Mouse (Mus musculus) embryonic facial prominence, embryonic 13.5 days (tissue): ENCODE data around the gene Txlng. TPM values are rescaled to one million over a fixed set of nuclear protein-coding genes. Genes with fewer than 3 reads are reported as not detected.

Experiments used
- ATAC-seq: fragments of 200-750 bp; cut with Nextera tagmentation; 2 replicates; pipeline ENCODE4 v1.8.0; 2017; ENCODE audit warnings: low read depth; ENCODE audit not compliant: insufficient number of reproducible peaks, insufficient read depth, low FRiP score, low TSS enrichment
- H3K27ac ChIP-seq: fragments of 300-500 bp; sonication (generic); 2 replicates; pipeline ENCODE4 v1.5.1; 2015; ENCODE audit warnings: moderate library complexity, mild to moderate bottlenecking, inconsistent platforms
- H3K27me3 ChIP-seq: fragments of 300-500 bp; sonication (generic); 2 replicates; pipeline ENCODE4 v1.6.1; 2015; ENCODE audit warnings: mild to moderate bottlenecking, inconsistent platforms
- H3K36me3 ChIP-seq: fragments of 300-500 bp; sonication (generic); 2 replicates; pipeline ENCODE4 v1.6.1; 2015; ENCODE audit warnings: mild to moderate bottlenecking, inconsistent platforms
- H3K4me1 ChIP-seq: fragments of 300-500 bp; sonication (generic); 2 replicates; pipeline ENCODE4 v1.6.1; 2015; ENCODE audit warnings: inconsistent platforms
- H3K4me2 ChIP-seq: fragments of 300-500 bp; sonication (generic); 2 replicates; pipeline ENCODE4 v1.6.1; 2015; ENCODE audit warnings: moderate library complexity, mild to moderate bottlenecking, inconsistent platforms
- H3K4me3 ChIP-seq: fragments of 300-500 bp; sonication (generic); 2 replicates; pipeline ENCODE4 v1.5.1; 2015; ENCODE audit warnings: mild to moderate bottlenecking, inconsistent platforms
- H3K9ac ChIP-seq: fragments of 300-500 bp; sonication (generic); 2 replicates; pipeline ENCODE4 v1.6.1; 2015; ENCODE audit warnings: mild to moderate bottlenecking, inconsistent platforms
- H3K9me3 ChIP-seq: fragments of 300-500 bp; sonication (generic); 2 replicates; pipeline ENCODE4 v1.6.1; 2016; ENCODE audit warnings: inconsistent platforms
- WGBS: fragments of 180-500 bp; shearing (Covaris S2); methylation state at CpG from one replicate; pipeline ENCODE4 v1.1.7; 2015; ENCODE audit warnings: mixed read lengths; 5-methylcytosine and 5-hydroxymethylcytosine counted together
- polyA plus RNA-seq: library from polyadenylated mRNA; unstranded; fragments of >200 nt; fragmentation: Nextera tagmentation; extraction: Ambion mirVana; gene quantifications from 2 replicates; pipeline ENCODE4 v1.2.1, GENCODE M21; 2015

Gene Txlng
- polyA plus RNA-seq: 16.7 and 19.5 TPM in 2 replicates

GRCm38 (mm10) chrX:162829203-162829708 is at the start of gene Txlng:
TSS of gene Txlng (minus strand) at chrX:162829454.
- H3K9me3 ChIP-seq: no peaks in the 10 kb centered on the region
- H3K4me3 ChIP-seq: peak within 1 kb of the TSS; percentile 55
- ATAC-seq: peak; percentile 98
- H3K36me3 ChIP-seq: no peaks in the 10 kb centered on the region
- peak within 1 kb of the TSS; percentile 80 for H3K4me2 ChIP-seq
- H3K9ac ChIP-seq: peak within 1 kb of the TSS; percentile 67
- no peaks in the 10 kb centered on the region for H3K4me1 ChIP-seq
- peaks cover 3% of the 10 kb centered on the region; the same call in 1 of the 2 replicates for H3K27me3 ChIP-seq
- no peak within 1 kb of the TSS for H3K27ac ChIP-seq
- WGBS: 27% methylated on average over 37 of the region's 37 CpGs

GRCm38 (mm10) chrX:162878236-162878635 is 49.0 kb upstream of the Txlng start:
- no peak overlapping the region for H3K4me2 ChIP-seq
- no peak overlapping the region for H3K9ac ChIP-seq
- H3K4me1 ChIP-seq: no peaks in the 10 kb centered on the region
- WGBS: 84% methylated on average over 3 of the region's 3 CpGs
- no peak for ATAC-seq
- no peak overlapping the region for H3K4me3 ChIP-seq
- H3K27me3 ChIP-seq: no peaks in the 10 kb centered on the region
- H3K27ac ChIP-seq: no peak overlapping the region
- peaks cover 34% of the 10 kb centered on the region for H3K36me3 ChIP-seq
- H3K9me3 ChIP-seq: no peaks in the 10 kb centered on the region

GRCm38 (mm10) chrX:162873761-162874160 is 44.5 kb upstream of the Txlng start:
- Histone ChIP-seq H3K9me3 (no peaks in the 10 kb centered on the region), H3K36me3 (peaks cover 41% of the 10 kb centered on the region), H3K27ac (no peak overlapping the region), H3K4me2 (no peak overlapping the region), H3K27me3 (peaks cover 4% of the 10 kb centered on the region; the same call in 1 of the 2 replicates), H3K4me1 (no peaks in the 10 kb centered on the region), H3K4me3 (no peak overlapping the region), H3K9ac (no peak overlapping the region)
- 69% methylated on average over 2 of the region's 2 CpGs for WGBS
- no peak for ATAC-seq

- no peak for ATAC-seq
- H3K9ac ChIP-seq: no peak overlapping the region
- 35% methylated on average over 4 of the region's 4 CpGs for WGBS
- no peak overlapping the region for H3K27ac ChIP-seq
- H3K27me3 ChIP-seq: peaks cover 4% of the 10 kb centered on the region; the same call in 1 of the 2 replicates
- H3K4me1 ChIP-seq: no peaks in the 10 kb centered on the region
- H3K4me3 ChIP-seq: no peak overlapping the region
- peaks cover 35% of the 10 kb centered on the region for H3K36me3 ChIP-seq
- H3K4me2 ChIP-seq: no peak overlapping the region
- no peaks in the 10 kb centered on the region for H3K9me3 ChIP-seq
Observed at GRCm38 (mm10) chrX:162871734-162872517, 42.7 kb upstream of the Txlng start.

- Histone ChIP-seq H3K36me3 (peaks cover 25% of the 10 kb centered on the region), H3K4me2 (no peak overlapping the region), H3K4me3 (no peak overlapping the region), H3K9ac (no peak overlapping the region), H3K9me3 (no peaks in the 10 kb centered on the region), H3K27ac (peak overlapping the region; percentile 22; the same call in 1 of the 2 replicates), H3K4me1 (no peaks in the 10 kb centered on the region), H3K27me3 (peaks cover 4% of the 10 kb centered on the region; the same call in 1 of the 2 replicates)
- ATAC-seq: no peak
- WGBS: 63% methylated on average over 3 of the region's 3 CpGs
Observed at GRCm38 (mm10) chrX:162868294-162868965, 39.2 kb upstream of the Txlng start.

GRCm38 (mm10) chrX:162848682-162849081 is 19.4 kb upstream of the Txlng start:
- Histone ChIP-seq H3K9ac (no peak overlapping the region), H3K4me2 (no peak overlapping the region), H3K4me1 (no peaks in the 10 kb centered on the region), H3K4me3 (no peak overlapping the region), H3K9me3 (no peaks in the 10 kb centered on the region), H3K27ac (no peak overlapping the region), H3K27me3 (no peaks in the 10 kb centered on the region), H3K36me3 (no peaks in the 10 kb centered on the region)
- 79% methylated on average over 1 of the region's 1 CpGs for WGBS
- ATAC-seq: no peak

- Histone ChIP-seq H3K27ac (no peak overlapping the region), H3K27me3 (no peaks in the 10 kb centered on the region), H3K4me3 (no peak overlapping the region), H3K9me3 (no peaks in the 10 kb centered on the region), H3K4me1 (no peaks in the 10 kb centered on the region), H3K9ac (no peak overlapping the region), H3K4me2 (no peak overlapping the region), H3K36me3 (no peaks in the 10 kb centered on the region)
- no peak for ATAC-seq
- WGBS: 81% methylated on average over 3 of the region's 3 CpGs
Observed at GRCm38 (mm10) chrX:162845531-162845930, 16.3 kb upstream of the Txlng start.

- H3K4me3 ChIP-seq: no peak overlapping the region
- ATAC-seq: no peak
- no peak overlapping the region for H3K4me2 ChIP-seq
- no peak overlapping the region for H3K27ac ChIP-seq
- H3K27me3 ChIP-seq: no peaks in the 10 kb centered on the region
- WGBS: 75% methylated on average over 8 of the region's 8 CpGs
- H3K4me1 ChIP-seq: no peaks in the 10 kb centered on the region
- no peaks in the 10 kb centered on the region for H3K9me3 ChIP-seq
- no peak overlapping the region for H3K9ac ChIP-seq
- no peaks in the 10 kb centered on the region for H3K36me3 ChIP-seq
Observed at GRCm38 (mm10) chrX:162844447-162845100, 15.3 kb upstream of the Txlng start.

GRCm38 (mm10) chrX:162832101-162832500 is 2.8 kb upstream of the Txlng start:
- Histone ChIP-seq H3K36me3 (no peaks in the 10 kb centered on the region), H3K27ac (no peak overlapping the region), H3K4me2 (no peak overlapping the region), H3K4me1 (no peaks in the 10 kb centered on the region), H3K27me3 (peaks cover 3% of the 10 kb centered on the region; the same call in 1 of the 2 replicates), H3K9me3 (no peaks in the 10 kb centered on the region), H3K9ac (no peak overlapping the region), H3K4me3 (no peak overlapping the region)
- no peak for ATAC-seq
- 53% methylated on average over 3 of the region's 3 CpGs for WGBS

GRCm38 (mm10) chrX:162831542-162831941 is 2.3 kb upstream of the Txlng start:
- Histone ChIP-seq H3K27ac (no peak overlapping the region), H3K9ac (no peak overlapping the region), H3K27me3 (peaks cover 3% of the 10 kb centered on the region; the same call in 1 of the 2 replicates), H3K4me2 (no peak overlapping the region), H3K4me3 (no peak overlapping the region), H3K9me3 (no peaks in the 10 kb centered on the region), H3K4me1 (no peaks in the 10 kb centered on the region), H3K36me3 (no peaks in the 10 kb centered on the region)
- 40% methylated on average over 1 of the region's 1 CpGs for WGBS
- no peak for ATAC-seq

- no peaks in the 10 kb centered on the region for H3K4me1 ChIP-seq
- no peak for ATAC-seq
- no peak overlapping the region for H3K9ac ChIP-seq
- H3K4me3 ChIP-seq: no peak overlapping the region
- peaks cover 3% of the 10 kb centered on the region; the same call in 1 of the 2 replicates for H3K27me3 ChIP-seq
- H3K27ac ChIP-seq: no peak overlapping the region
- 28% methylated on average over 1 of the region's 1 CpGs for WGBS
- H3K4me2 ChIP-seq: no peak overlapping the region
- H3K9me3 ChIP-seq: no peaks in the 10 kb centered on the region
- H3K36me3 ChIP-seq: no peaks in the 10 kb centered on the region
Observed at GRCm38 (mm10) chrX:162831036-162831435, 1.8 kb upstream of the Txlng start.
